Mouse (Mus musculus) cerebellum, adult 11 months (tissue): ENCODE measurements around the gene Haao.

Source experiments
- DNase-seq: peaks from one replicate; pipeline ENCODE4 v3.0.0; 2022

The Haao gene

GRCm38 (mm10) chr17:83830616-83831292, 17.0 kb downstream of the Haao start:
- no peak for DNase-seq

- no peak for DNase-seq
These were observed 18.4 kb downstream of the Haao start for GRCm38 (mm10) chr17:83829356-83829755.

DNA sequence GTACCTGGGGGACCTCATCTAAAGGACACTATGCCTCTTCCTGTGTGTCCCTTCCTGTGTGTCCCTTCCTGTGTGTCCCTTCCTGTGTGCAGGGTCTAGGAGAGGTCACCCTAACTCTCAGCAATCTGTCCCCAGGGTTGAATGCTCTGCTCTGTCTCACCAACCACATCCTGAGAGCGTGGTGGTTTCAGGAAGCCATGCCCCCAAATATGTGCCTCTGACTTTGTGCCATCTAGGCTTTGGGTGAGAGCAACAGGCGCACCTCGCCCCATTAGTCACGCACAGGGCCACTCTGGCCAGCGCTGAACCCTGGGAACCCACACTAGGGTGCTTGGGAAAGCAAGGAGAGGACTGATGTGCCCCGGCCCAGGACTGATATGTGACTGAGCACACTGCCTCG, 23.9 kb downstream of the Haao start:
- no peak for DNase-seq

DNA sequence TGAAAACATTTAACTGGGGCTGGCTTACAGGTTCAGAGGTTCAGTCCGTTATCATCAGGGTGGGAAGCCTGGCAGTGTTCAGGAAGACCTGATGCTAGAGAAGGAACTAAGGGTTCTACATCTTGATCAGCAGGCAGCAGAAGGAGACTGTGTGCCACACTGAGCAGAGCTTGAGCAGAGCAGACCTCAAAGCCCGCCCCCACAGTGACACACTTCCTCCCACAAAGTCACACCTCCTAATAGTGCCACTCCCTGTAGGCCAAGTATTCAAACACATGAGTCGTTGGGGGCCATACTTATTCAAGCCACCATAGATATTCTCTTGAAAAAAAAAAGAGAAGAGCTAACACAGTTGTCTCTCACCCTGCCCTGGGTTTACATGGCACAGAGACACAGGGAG, 25.9 kb downstream of the Haao start:
- DNase-seq = no peak

GRCm38 (mm10) chr17:83820701-83821100, 27.1 kb downstream of the Haao start:
- no peak for DNase-seq

DNA sequence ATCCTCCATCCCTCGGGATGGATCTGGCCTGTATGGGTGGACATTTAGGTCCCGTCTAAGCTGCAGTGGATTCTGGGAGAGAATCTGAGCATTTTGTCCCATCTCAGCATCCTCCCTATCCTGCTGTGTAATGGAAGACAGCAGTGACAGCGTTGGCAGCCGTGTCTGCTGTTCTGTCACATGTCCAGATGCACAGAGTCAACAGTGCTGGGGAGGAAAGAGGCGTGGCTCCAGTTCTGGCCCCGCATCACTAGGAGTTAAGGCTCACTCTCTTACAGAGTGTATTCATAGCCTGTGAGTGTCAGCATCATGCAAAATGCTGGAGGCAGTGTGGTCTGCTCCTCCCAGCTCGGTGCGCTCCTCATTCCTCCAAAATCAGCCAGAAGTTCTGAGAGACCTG, 28.3 kb downstream of the Haao start:
- no peak for DNase-seq

GRCm38 (mm10) chr17:83816996-83817395, 30.8 kb downstream of the Haao start:
- DNase-seq = no peak

DNA sequence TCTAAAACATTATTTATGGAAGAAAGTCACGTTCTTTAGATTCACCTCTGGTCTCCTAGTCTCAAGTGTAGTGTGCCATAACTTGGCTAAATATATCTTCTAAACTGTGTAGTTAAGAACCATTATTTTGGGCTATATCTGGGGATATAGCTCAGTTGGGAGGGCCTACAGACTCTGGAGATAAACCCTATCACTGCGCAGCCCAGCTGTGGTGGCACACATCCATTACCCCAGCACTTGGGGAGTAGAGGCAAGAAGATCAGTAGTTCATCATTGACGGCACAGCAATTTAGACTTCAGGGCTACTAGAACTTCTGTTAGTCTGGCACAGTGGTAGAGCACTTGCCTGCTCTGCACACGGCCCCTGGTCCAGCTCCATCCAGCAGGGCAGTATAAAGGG, 34.7 kb downstream of the Haao start:
- peak; percentile 20 for DNase-seq

- DNase-seq = peak; percentile 77
These were observed 35.4 kb downstream of the Haao start for GRCm38 (mm10) chr17:83812200-83812944.

GRCm38 (mm10) chr17:83810285-83810684, 37.5 kb downstream of the Haao start:
- no peak for DNase-seq

DNA sequence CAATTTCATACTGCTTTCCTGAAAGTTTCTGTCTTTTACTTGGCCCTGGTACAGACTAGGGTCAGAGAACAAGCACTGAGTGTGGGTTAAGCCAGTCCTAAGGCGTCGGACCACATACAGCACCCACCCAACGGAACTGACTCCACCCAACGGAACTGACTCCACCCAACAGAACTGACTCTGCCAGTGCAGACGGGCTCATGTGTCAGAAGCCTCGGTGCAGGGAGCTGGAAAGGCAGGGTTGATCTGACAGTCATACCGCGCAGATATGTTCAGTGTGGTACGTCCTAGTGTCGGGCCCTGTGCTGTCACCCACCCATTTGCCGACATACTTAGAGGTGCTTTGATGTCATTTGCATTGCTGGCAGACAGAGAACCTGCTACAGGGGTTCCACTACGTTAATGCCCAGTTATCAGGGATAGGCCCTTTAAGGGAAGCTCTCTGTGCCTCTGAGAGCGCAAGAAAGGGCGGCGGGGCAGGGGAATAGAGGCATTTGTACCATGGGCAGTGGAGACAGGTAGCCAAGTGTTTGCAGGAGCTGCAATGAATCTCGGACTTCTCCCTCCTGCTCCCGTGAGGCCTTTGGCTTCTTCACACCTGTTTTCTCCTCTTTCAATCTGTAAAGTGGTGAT, 38.5 kb downstream of the Haao start:
- no peak for DNase-seq

GRCm38 (mm10) chr17:83808476-83809098, 39.2 kb downstream of the Haao start:
- no peak for DNase-seq

GRCm38 (mm10) chr17:83807778-83808398, 39.9 kb downstream of the Haao start:
- peak; percentile 60 for DNase-seq

- no peak for DNase-seq
These were observed 40.4 kb downstream of the Haao start for GRCm38 (mm10) chr17:83807345-83807744.

GRCm38 (mm10) chr17:83805078-83805477, 42.7 kb downstream of the Haao start:
- DNase-seq = no peak

GRCm38 (mm10) chr17:83803987-83804386, 43.8 kb downstream of the Haao start:
- DNase-seq = no peak

DNA sequence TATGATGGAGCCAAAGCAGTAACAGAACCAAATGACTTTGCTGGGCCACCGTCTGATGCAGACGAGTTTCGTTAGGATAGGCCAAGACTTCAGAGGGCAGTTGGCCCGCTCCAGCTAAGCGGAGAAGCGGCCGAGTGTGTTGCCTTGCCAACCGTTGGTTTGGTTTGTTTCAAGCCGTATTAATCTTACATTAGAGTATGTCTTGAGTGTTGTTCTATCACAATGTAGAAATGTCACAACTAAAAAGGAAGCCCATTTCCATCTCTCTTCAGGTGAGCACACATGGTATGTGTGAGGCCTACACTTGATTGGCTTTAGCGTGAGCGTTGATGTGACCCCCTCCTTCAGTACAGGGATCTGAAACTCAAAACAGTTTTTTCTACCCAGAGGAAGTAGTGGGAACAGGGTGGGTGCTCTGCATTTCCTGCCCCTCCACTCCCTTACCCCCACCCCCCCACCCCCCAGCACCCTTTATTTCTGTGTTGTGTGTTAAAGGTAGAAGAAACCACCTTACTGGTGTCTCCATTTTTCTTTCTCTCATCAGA, 48.2 kb downstream of the Haao start:
- no peak for DNase-seq

DNA sequence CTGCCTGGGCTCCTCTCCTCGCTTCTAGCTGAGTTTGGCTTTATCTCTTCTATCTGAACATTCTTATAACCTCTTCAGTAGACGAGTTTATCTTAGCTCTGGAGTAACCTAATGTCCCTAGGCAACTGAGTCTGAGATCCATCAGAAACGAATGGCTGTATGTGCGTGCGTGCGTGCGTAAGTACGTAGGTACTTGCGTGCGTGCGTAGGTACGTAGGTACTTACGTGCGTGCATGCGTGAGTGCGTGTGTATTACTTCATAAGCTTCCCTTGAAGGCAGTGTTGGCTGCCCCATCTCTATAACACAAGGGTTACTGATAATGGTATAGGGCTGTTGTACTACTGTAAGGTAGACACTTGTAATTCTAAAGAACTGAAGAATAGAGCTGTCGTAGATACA, 52.6 kb downstream of the Haao start:
- no peak for DNase-seq

GRCm38 (mm10) chr17:83792388-83792787, 55.4 kb downstream of the Haao start:
- DNase-seq = no peak

GRCm38 (mm10) chr17:83790158-83790557, 57.6 kb downstream of the Haao start:
- DNase-seq = no peak

DNA sequence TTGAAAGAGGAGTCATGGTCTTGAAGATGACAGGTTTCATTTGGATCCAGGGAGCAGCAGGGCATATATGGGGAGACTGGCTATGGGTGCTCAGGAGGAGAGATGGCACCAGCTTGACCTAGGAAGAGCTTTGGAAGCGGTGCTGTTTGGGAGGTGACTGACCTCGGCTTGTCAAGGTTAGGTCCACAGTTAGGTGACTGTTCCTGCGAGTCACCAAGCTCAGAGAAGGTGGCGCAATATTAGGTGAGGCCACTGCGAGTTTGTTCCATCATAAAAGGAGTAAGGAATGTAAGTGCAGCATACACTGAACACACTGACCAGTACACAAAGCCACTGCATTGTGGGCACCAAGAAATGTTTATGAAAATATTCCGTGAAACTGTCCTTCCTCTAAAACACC, 61.3 kb downstream of the Haao start:
- DNase-seq = no peak

DNA sequence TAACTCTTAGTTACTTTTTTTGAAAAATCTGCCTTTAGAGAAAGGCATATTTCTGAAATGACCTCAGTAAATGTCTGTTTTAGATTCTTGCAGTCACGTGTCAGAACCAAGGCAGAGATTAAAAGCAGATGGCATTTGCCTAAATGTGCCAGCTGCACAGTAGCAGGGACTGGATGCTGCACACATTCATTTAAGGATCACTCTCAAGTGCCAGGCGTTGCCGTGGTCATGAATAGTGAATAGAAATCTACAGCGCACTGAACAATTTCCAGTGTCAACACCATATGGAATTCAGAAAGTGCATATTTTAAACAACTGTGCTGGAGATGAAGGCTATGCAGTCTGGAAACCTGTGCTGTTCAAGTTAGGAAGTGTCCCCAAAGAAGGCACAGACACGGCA, 65.0 kb downstream of the Haao start:
- DNase-seq = no peak
